Mouse (Mus musculus) spleen, postnatal 10 days (tissue): ENCODE data around the gene Panx3.

ENCODE experiments used
- DNase-seq, 2 experiments: peaks; one replicate each; pipeline ENCODE4 v3.0.0; 2021 to 2022; ENCODE audit warnings: low spot score in 2 of 2

The Panx3 gene

DNA sequence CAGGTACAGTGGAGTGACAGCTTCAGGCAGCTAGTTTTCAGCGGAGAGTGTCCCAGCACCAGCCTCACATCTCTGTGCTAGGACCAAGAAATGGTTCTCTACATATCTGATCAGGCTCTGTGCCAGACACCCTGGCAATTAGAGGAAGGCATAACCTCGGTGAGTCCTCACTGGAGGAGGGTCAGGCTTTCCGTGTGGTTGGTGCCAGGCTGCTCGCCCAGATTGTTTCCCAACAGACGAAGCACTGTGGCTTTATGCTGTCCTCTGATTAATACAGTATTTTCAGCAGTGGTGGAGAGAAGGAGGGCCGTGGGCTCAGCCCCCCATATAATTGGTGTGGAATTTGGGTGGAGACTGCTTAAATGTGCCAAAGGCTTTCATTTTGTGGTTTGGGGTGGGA lies at the start of gene Panx3:
Gene Panx3 (minus strand): TSS at position 121 of the 400 bp plus-strand sequence.
- DNase-seq = no peak

DNA sequence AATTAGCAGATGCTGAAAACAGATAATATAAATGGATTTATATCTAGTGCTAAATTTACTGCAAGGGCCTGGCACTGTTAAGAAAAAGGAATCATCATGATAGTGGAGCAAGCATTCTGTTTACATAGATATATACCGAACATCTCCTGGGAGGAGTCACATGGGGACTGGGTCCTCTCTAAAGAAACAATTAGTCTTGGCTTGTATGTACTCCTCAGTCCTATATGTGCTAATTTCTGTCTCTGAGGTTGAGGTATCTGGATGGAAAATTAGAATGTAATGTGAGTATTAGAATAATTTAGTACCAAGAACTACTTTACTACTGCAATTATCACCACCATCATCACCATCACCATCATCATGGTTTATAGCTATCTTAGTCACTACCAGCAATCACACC lies 47.1 kb upstream of the Panx3 start, which contains the start of gene Olfr160:
Gene Olfr160 (minus strand): TSS at position 101 of the 400 bp plus-strand sequence.
- no peak for DNase-seq

DNA sequence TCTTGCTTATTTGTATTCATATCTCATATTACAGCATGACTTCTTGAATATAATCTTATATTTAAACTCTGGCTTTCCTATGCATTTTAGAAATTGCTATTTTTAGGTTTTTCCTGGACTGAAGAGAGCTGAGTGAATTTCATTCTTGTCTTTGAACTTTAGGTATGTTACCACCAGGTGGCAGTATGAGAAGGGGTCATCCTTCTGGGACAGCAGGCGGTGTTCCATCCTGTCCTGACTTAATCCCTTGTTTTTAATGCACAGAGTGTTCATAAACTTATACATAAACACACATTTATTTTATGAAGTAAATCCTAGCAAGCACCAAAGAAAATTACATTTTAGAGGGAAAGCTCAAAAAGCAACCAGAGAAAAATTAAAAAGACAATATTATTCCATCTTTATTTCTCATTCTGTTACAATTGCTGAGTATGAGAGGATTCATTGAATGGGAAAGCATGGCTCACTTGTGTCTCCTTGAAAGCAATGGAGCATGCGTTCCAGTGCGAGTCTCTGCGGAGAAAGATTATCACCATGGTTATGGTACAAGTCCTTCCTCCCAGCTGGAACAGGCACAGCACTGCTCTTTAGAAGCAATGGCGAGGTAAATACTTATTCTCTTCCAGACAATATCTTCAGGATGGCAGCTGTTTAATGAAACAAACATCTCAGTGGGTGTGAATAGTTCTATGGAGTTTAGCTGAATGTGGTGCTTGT lies 21.1 kb upstream of the Panx3 start:
- no peak for DNase-seq

DNA sequence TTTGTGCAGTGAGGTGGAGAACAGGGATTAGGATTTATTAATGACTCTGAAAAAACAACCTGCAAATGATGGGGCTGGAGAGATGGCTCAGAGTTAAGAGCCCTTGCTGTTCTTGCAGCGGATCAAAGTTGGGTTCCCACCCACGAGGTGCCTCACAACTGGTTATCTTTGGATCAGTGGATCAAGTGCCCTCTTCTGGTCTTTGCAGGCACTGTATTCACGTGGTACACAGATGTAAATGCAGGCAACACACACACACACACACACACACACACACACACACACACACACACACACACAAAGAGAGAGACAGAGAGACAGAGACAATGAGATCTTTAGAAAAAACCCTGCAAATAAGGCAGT lies 18.9 kb upstream of the Panx3 start:
- no peak for DNase-seq

DNA sequence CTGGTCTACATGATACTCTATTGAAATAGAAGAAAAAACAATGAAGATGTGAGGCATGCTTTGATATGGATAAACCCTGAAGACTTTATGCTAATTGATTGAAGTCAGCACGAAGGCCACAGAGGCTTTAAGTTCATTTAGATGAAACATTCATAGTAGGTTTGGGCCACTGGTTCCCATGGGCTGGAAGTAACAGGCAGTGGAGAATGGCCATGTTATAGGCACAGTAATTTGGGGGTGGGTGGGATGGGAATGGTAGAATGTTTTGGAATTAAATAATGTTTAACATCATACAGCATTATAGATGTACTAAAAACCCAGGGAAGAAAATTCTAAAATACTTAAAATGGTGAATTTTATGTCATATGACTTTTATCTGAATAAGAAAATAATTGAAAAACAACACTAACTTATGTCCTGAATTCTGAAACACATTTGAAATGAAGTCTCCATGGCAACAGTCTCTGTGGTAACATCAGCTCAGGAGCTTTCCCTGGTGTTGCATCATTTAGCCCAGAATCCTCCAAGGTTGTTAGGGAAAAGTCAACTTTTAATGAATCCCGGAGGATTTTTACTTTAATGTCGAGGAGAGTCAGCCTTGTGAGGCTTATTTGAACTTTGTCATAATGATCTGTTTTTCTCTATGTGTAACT lies 18.4 kb upstream of the Panx3 start:
- no peak for DNase-seq

DNA sequence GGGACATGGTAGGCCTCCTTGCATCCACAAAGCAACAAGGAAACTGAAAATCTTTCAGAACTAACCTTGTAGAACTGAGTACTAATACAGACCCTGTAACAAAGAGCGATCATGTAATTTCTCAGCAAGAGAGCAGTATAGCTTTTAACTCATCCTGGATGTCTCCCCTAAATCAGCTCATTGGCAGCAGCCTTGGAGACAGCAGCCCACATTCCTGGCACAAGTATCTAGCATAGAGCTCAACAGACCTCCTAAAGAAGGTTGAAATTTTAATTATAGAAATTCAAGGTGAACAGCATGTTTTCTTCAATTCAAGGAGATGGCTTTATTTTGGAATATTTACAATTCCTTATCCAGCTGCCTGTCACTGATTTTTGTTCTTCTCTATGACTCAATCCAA lies 12.1 kb upstream of the Panx3 start:
- no peak for DNase-seq

DNA sequence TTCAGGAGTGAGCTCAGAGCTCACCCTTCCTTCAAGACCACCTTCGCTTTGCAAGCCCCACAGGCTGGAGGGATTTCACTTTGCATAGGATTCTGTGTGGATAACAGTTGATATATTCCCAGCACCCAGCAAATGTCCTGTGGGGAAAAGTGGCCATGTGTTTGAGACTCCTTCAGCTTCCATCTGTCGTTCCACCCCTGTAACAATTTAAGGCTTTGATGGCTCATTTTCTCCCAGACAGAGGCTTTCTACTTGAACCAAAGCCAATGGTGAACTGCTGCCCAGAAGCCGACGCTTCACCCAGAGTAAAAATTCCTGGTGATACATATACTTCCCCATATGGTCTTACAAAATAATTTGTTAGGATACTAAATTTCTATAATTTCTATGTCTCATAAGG lies 6.3 kb upstream of the Panx3 start:
- no peak for DNase-seq

DNA sequence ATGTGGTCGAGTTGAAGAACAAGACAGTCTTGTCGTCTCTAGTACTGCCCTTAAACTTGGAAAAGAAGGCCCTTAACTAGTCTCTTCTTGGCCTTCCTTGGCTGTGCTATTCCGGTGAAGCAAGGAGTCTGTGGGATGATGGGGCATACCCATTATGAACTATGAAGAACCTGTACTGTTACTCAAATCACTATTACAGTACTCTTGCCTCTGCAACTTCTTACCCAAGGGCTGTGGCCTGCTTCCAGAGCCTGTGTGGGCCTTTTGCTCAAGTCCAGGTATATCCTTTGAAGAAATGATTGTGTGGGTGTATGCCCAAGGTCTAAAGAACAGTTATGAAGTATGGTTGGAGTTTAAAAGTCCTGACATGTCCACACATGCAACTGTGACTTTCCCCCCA lies 1.2 kb upstream of the Panx3 start:
- no peak for DNase-seq

DNA sequence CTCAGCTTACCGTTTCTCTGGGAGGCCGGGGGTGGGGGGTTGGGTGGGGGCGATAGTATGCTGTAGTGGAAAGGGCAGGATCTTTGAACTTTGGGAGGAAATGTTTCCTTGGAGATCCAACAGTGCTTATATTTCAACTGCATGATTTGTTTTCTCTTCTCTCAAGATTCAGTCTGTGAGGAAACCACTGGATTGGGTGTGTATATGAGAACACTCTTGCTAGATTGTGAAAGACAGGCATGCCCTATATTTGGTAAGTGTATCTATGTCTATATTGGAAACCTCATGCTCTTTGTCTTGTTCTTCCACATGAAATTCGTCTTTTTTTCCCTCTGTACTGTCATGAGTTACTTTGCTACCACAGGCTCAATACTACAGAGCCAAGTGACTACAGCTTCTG lies 643 bp upstream of the Panx3 start:
- no peak for DNase-seq

DNA sequence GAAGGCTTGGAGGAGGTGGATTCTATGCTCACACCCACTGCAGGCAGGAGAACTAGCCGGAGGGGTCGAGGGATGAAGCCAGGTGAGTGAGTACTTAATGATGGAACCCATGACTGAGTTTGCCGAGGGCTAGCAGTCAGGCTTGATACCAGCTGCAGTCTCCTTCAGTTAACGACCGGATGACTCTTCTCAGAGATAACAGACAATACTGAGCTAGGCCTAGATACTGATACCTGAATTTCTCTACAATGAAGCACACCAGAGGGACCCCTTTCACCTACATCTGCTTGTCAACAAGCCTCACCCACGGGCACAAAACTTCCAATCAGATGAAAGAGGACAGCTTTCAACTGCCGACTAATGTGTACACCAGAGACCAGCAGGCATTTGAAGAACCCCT lies 3.0 kb downstream of the Panx3 start:
- DNase-seq = no peak

DNA sequence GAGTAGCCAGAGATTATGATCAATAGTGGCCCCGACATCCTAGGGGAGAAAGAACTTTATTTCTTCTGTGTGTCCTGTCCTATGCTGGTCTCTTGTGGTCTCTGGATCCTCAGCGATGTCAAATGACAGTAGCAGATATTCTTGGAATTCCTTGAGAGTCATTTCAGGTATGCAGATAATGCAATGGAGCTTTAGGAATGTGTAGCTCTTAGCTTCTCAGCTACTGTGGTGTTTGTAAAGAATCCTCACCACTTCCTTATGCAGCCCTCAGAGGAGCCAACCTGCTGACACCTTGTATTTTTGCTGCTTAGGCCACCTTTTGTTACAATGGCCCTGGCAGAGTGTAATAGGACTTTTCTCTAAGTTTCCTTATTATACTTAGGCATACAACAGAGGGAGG lies 4.4 kb downstream of the Panx3 start:
- no peak for DNase-seq

DNA sequence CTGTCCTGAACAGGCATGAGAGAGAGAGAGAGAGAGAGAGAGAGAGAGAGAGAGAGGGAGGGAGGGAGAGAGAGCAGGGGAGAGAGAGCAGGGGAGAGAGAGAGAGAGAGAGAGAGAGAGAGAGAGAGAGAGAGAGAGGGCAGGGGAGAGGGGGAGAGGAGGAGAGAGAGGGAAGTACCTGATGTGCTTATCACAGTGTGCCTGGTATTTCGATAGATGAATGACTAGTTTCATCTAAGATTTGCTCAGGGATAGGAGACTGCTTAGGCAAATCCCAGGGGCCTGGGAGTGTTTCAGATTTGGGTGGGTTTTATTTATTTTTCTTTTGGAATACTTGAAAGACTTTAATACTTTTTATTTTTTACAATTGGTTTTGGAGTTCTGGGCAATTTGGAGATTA lies 5.8 kb downstream of the Panx3 start:
- DNase-seq = no peak

DNA sequence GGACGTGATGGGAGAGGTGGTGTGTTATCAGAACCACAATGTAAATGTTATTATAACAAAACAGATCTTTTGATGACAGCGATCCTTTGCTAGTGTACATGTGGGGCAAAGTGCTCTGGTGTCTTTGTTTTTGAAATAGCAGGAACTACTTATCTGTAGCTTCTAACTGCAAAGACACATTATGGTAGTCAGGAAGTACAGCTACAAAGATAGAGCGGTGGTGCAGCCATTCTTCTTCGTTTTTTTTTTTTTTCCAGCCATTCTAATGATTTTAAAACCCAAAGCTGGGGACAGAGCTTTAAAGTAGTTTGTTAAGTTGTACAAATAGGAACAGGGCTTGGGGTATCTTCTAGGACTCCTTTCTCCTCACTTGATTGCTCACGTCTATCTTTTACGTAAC lies 9.6 kb downstream of the Panx3 start:
- DNase-seq = no peak

DNA sequence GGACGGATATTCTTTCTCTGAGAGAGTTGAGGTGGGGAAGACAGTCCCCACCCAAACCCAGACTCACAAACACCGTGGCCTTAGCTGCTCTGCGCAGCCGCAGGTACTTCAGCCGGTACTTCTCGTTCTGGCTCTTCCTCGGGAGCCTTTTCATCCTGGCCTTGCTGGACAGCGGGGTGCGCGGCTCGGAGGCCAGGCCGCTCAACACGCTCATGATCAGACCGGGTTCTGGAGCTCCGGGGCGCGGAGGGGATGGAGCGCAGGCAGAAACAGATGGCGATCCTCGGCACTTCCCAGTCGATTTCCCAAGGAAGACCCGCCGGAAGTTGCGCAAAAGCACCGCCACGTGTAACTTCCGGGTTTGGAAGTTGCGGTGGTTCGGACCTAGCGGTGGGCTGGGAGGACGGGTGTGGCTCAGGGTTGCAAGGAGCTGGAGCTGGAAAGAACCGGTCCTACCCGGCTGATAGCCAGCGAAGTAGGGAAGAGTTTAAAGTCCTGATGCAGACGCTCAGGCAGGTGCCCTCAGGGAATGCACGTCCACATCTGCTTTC lies 12.0 kb downstream of the Panx3 start, which contains the start of gene Tbrg1:
Gene Tbrg1 (minus strand): TSS at position 382 of the 551 bp plus-strand sequence.
- DNase-seq = peak; percentile 65 to 82

DNA sequence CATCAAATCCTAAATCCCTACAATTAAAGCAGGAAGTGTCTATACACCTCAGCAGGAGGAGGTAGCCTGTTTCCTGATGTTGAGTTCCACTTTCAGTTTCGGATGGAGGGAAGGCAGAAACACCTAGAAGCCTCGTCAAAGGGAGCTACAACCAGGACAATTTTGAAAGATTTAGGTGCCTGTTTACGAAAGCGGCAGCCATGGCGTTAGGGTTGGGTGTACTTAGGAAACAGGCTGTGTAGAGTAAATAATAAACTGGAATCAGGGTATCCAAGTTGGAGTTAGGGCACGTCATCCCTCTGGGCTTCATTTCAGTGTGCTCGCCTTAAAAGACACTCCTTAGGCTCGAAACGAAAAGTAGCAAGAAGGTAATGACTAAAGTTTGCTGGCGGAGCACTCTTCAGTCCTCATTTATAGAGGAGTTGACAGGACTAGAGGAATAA lies 12.6 kb downstream of the Panx3 start:
- DNase-seq = peak; percentile 31 to 44

DNA sequence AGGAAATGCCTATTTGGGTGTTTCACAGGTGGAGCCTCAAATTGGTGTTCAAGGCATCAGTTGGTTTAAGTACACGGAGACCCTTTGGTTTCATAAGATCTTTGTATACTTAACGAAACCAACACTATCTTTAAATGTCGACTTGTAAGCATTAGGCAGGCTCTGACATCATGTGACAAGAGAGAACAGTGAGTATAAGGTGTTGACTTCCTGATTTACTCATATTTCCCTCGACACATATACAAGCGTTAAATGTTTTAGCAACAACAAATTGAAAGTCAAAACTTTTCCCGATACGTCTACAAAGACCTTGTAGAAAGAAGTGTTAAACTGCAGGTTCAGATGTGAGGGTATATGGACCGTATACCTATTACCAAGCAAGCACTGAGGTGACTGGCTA lies 13.1 kb downstream of the Panx3 start:
- no peak for DNase-seq

DNA sequence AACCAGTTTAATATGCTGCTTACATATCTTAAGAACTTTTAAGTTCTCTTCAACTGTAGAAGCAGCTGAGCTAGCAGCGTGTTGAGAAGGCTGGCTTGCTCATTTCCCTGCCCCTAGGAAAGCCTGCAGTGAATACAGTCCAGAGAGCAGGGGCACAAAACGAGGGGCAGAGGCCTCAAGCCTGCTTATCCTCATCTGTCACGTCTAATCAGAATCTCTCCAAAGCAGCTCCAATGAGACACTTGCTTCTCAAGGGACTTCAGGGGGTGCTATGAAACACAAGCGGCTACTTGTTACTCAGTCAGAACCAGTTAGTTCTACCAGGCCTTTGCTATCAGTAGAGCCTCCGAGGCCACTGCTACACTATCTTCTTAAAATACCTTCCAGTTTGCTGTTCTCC lies 15.2 kb downstream of the Panx3 start:
- DNase-seq = no peak

DNA sequence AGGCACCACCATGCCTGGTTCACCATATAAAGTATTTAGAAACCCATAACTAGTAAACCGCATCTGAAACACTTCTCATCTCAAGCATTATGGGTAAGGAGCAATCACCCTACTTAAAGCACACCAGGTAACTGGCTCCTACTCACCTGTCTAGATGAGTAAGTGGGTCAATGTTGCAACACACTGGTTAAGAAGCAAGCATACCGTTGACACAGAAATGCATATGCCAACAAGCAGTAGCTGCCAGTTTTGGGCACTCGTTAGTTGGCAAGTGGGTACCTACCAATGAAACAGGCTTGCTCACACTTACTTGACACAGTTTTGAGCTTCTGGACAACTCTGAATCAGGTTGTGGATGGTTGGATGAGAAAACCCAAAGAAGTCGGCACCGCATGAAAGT lies 18.4 kb downstream of the Panx3 start:
- no peak for DNase-seq

DNA sequence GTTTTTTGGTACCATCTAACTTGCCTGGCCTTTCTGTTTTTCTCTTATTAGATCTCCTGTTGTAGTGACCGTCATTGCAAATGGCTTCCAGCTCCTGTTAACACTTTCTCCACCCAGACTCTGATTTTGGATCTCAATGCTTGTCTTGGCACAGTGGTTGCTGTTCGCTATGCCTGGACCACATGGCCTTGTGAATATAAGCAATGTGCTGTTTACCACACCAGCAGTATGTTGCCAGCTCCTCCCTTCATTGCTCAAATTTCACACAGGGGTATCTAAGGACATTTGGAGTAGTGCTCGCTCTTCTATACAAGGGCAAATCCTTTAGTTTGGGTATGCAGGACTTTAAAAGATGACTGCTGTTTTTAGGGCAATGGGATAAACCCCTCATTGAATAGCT lies 22.8 kb downstream of the Panx3 start:
- no peak for DNase-seq

DNA sequence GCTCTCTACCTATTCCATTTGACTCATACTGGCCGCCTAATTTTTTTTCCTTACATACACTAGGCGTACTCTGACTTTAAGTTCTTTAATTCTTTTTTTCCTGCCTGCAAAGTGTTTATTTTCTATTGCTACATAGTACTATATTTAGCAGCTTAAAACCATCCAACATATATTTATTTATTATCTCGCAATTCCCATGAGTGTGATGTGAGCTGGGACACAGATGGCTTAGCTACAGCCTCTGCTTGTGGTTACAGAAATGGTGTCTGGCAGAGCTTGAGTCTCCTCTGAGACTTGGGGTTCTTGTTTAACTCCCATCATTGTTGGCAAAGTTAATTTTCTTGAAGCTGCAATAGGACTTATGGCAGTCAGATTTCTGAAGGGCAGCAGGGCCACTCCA lies 30.3 kb downstream of the Panx3 start:
- no peak for DNase-seq

DNA sequence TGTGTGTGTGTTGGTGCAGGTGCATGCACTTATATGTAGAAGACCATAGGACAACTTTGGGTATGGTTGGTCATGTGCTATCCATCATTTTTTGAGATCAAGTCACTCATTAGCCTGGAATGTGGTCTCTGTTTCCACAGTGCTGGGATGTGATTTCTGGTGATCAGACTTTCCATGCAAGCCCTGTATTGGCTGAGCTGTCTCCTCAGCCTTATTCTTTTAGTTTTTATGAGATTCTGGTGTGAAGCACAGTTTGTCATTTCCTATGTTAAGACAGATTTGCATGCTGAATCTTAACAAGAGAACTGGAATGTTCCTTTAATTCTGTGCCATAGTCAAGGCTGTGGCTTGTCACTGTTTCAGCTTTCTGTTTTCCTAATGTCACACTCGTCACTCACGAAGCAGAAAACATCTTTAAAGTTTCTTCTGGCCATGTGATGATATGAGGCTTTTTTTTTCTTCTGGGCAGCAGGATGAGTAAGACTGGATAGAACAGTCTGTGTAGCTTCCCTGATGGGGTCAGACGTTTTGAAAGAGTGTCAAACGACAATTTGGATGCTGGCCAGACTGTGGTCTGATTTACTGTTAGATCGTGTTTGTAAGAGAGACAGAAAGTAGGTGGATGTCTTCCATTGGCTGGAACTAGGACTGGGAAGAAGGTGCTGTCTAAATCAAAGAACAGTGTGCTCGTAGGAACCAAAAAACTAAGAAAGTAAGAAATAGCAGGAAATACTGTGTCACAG lies 32.1 kb downstream of the Panx3 start:
- no peak for DNase-seq

DNA sequence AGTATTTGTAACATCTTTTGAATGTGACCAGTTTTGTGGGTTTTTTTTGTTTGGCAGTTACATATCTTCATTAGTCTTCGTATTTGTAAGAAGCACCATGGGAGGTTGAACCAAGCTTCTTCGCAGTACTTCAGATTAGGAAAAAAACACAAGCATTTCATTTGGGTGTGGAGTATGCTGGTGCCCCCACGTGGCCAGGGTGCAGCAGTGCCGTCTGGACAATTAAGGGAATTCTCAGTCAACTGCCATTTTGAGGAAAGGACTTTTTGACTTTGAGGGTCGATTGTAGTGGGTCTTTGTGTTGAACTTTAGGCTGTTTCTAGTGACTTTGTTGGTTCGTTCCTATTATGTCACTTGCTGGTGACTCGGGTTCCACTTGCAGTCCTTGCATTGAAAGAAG lies 32.7 kb downstream of the Panx3 start:
- DNase-seq = peak; percentile 26 to 61

DNA sequence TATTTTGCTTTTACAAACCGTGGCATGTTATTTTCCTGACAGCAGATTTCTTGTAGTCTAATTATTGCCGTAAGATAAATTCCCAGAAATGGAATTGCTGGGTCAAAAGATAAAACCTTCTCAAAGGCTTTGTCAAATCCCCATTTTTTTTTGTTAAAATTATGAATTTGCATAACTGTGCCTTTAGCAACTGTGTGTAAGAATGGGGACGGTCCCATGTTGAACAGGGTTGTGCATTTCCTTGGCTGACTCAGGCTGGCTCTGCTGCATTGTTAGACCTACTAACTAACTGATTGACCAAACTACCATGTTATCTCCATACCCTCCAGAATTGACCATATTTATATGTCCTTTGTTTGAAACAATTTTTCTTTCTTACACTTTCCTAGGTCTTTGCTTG lies 34.8 kb downstream of the Panx3 start:
- DNase-seq = no peak
